Mouse (Mus musculus) adrenal gland, postnatal 36 days (tissue): ENCODE data around the gene Zdhhc21. TPM values are rescaled to one million over a fixed set of nuclear protein-coding genes. Genes with fewer than 3 reads are reported as not detected.

Experiments
- DNase-seq, 2 experiments: peaks; one replicate each; pipeline ENCODE4 v3.0.0; 2021; ENCODE audit warnings: mixed read lengths in 1 of 2
- long read RNA-seq, 2 experiments: library from polyadenylated mRNA; stranded (forward); transcript quantifications; one replicate each; pipeline ENCODE4 v2.0.0; 2021; ENCODE audit warnings: borderline sequencing depth in 2 of 2
- total RNA-seq, 2 experiments: library from RNA; stranded (reverse); gene quantifications; 2 replicates each; pipeline ENCODE4 v1.2.3; 2021

Gene Zdhhc21
- total RNA-seq: 10 to 100 TPM; 19.0 to 20.3 TPM
- long read RNA-seq, experiment 1, full-length matches to known transcripts: 4 of 17 reads
- long read RNA-seq, experiment 1, partial matches to known transcripts: 5 of 17 reads
- long read RNA-seq, experiment 1, other reads (novel, unspliced or antisense): 8 of 17 reads
- long read RNA-seq, experiment 2, partial matches to known transcripts: 0 of 2 reads
- long read RNA-seq, experiment 2, other reads (novel, unspliced or antisense): 2 of 2 reads

DNA sequence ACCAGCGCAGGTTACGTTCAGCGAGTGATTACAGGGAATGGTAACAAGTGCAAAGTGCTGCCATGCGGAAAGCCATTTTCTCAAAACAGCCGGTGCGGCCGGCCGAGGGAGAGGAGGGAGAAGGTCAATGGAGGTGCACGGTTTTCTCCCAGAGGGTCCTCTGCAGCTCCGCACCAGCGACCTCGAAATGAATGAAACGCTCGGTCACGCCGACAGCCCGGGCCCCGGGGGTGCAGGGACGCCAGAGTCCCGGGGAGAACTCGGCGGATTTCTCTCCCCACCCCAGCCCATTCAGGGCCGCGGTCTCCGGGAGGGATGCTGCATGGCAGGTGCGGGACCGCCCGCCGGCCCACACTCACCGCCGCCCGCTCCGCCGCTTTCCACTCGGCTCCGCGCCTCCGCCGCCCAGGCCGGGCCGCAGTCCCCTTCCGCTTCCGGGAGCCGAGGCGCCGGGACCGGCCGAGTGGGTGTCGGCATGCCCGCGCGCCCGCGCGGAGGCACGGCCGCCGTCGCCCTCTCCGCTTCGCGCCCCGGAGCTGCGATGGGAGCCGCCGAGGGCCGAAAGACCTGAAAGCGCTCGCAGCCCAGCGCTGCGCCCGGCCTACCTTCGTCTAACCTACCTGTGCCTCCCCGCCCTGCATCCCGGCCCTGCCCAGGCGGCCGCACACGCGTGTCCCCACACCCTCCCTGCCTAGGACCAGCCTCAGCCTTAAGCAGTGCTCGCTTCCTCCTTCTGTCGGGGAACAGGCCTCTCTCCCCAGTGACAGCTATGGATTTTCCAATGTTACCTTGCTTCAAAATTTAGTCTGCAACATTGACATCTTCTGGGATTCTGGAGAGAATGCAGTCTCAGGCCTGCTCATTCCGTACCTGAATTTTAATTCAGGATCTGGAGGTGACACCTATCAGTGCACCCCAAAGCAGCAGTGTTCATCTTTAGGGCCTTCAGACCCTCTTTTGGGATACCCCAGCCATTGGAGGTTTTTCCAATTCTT is at the start of gene Zdhhc21:
Gene Zdhhc21, minus strand, starts transcription at position 828 of the 995 bp plus-strand sequence.
- DNase-seq: peak; percentile 89

DNA sequence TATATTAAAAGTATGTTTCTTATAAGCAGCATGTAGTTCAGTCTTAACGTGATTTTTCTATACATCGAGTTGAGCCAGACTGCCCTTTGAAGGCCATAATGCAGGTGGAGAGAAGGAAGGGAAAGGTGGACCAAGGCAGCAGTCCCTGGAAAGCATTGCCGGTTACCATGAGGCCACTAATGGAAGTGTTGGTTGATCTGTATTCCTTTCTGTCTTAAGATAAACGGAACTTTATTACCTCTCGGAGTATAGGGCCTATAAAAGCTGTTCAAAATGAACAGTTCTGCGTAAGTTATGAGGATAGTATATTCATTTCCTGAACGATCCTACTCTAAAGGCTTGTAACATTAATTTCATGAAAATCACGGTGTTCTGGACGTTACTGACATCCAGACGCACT is 35.5 kb upstream of the Zdhhc21 start:
- no peak for DNase-seq

DNA sequence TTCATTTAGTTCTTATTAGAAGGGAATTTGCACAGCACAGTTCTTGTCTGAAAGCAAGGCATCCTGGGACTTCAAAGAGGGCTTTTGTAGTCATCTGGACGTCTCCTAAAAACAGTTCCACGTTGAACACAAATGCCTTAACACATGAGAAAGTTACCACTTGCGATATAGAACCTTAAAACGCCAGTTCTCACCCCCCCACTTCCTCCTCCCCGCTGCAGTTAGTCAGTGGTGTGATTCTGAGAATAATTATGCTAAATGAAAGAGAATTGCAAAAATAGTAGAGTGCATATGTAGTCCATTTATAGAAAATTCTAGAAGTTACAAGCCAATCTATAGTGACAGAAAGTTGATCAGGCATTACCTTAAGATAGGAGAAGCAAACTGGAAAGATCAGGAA is 32.5 kb upstream of the Zdhhc21 start:
- no peak for DNase-seq

DNA sequence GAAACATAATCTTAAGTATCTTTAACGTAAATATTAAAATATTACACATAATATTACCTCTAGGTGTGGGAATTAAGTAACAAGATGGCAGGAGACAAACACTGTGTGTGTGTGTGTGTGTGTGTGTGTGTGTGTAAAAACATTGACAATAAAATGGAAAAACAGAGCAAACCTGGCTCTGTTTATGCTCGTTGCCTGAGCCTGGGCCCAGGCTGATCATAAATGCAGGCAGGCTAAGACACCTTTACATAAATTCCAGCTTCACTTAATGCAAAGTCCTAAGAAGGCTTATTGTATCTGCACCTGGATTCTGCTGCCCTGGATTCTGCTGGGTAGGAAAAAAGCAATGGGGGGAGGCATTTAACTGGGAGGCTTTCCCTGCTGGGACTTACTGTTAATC is 31.8 kb upstream of the Zdhhc21 start:
- DNase-seq: no peak

DNA sequence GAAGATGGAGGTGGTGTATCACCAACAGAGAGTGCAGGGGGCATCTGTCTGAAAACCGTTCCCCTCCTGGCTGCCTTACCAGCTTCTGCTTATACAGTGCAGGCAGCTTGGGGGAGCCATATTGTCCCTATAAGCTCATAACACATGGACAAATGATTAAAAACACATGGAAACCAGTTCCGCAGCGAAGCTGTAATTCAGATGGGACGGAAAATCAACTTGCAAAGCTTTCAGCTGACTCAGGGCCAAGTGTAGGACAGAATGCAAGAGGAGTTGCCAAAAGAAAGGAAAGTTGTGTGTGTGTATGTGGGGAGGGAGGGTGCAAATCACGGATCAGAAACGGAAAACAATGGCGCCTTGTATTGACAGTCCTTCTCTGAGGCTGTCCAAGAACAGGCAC is 31.3 kb upstream of the Zdhhc21 start:
- DNase-seq: no peak

DNA sequence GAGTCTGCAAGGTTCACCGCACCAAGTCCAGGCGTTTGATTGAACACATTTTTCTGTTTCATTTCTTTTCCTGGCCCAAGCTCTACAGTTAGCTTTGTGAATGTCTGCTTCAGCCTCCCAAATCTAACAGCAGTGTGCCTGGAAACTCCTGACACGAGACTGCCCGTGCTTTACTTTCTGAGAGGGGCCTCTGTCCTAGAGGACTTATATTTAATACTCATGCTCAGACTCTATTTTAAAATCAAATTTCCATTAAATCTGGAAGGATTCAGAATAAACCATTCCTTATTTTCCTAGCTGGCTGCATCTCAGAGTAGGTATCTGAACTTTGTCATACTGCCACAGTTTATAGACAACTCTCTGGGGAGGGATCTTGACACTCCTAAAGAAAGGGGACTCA is 30.8 kb upstream of the Zdhhc21 start:
- no peak for DNase-seq

DNA sequence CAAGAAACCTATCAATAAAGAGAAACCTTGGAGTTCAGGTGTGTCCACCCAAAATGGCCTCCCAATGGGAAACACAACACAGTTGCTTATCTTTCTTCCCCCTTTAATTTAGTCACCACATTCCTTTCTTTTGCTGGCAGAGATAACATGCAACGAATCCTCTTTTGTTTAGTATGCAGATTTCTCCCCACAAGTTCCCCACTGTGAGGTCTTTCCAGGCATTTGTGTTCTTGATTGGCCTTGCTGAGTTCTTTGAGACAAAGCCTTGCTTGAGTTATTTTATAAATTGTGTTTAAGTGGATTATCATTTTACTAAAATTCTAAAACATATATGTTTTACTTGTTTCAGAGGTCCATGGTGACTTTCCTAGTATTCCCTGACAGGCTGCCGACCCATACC is 26.4 kb upstream of the Zdhhc21 start:
- no peak for DNase-seq

DNA sequence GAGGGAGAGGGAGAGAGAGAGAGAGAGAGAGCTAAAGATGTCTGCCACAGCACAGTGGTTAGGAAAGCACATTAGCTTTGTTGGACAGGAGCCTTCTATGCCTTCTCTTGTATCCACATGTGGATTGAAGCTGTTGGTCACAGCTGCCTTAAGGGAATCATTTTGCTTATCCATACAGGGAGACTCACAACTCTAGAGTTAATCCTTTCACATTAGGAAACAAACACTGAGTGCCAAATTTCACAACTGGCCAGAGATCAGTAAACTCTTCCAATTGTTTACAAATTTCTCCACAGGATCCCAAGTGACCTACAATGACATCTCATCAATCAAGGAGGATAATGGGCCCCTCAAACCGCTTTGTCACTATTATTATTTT is 25.8 kb upstream of the Zdhhc21 start:
- no peak for DNase-seq

DNA sequence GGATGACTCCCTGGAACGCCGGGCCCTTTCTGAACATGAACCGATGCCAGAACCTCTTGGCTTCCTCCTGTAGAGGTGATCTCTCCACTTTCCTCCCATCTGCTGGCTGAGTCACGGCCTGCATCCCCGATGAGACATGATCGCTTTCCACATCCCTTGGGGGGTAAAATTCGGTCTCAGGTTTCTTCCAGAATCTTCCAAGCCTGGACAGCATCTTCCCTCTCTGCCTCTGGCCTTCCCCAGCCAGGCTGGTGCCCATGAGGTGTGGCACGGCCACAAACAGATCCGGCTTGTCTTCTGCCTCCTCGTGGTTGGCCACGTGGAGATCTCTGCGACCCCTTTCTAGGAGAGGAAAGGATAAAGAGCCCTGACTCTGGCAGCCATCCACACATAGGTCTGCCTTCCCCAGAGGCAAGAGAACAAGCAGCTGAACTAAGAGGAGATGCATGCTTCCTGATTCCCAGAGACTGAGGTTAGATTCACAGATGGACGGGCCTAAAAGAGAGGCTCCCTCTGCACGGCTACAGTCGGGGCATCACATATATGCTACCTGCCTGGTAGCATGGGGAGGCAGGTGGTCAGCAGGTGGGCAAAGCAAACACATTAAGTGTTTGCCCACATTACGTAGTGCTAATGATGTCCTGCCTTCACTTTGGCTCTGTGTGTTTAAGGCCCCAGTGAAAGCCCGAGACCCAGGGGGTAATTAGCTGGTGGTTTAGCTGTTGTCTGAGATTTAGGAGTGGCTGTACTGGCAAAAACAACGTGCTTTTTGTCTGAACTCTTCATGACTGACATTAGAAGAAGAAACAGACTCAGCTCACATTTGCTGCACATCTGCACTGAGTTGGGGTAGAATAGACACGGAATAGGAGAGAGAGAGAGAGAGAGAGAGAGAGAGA is 25.1 kb upstream of the Zdhhc21 start, which contains the start of gene Cer1:
Gene Cer1, minus strand, starts transcription at position 513 of the 899 bp plus-strand sequence.
- DNase-seq: no peak

DNA sequence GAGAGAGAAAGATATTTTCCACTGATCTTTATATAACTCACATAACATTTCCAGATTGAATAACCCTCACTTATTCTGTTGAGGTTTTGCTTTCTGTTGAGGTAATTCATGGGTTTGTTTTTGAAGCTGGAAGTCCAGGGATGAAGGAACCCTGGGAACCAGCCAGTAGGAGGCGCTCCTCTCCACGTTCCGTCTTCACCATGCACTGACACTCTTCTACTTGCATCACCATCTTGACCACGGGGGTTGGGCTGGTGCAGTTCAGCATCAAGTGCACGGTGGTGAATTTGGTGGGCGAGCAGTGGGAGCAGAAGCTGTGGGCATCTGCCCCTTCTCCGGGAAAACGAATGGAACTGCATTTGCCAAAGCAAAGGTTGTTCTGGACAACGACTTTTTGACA is 22.7 kb upstream of the Zdhhc21 start:
- DNase-seq: no peak

DNA sequence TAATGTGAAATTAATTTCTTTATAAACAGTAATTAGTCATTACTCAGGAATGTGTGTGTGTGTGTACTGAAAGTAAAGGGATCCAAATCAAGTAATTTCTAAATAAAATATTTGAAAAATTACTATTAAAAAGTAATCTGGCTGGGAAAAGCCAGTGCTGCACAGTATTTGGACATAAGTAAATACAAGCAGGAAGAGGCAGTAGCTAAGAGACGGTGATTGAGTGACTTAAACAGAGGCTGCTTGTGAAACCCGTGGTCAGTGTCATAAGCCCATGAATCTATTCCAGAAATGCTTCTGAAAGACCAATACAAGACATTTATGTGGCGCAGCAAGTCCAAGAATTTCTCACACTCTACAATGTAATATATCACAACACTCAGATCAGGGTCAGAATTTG is 21.6 kb upstream of the Zdhhc21 start:
- no peak for DNase-seq

DNA sequence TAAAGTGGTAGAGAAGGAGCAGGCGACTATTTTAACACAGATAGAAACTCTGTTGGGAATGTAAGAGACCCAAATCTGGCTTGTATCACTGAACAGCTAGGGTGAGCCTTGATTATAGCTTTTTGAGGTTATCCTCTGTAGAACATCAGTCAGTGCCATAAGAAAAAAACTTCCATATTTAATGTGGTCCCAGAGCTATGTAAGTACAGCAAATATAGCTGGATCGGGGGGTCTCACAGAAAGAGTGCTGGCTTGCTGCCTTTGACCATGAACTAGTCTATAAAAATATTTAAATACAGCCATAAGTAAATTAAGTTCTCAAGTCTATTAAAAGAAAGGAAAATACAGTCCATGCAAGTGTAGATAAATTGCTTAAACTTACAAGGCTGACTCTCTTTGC is 20.5 kb upstream of the Zdhhc21 start:
- no peak for DNase-seq

DNA sequence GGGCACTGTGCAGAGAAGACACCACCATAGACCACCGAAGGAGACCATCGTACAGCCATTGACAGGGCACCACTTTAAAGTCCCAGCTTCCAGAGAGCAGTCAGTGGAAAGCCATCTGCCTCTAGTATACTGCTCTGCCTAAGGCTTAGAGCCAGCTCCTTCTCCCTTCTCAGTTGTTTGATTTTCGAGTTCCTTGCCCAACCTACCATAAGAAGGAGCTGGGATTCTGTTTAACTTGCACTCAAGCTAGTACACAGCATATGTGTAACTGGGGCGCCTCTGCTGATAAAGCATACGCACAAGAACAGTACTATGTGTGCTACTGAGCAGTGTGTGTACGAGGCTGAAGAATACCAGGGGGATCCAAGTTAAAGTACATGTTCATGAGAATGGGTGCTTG is 19.4 kb upstream of the Zdhhc21 start:
- no peak for DNase-seq

DNA sequence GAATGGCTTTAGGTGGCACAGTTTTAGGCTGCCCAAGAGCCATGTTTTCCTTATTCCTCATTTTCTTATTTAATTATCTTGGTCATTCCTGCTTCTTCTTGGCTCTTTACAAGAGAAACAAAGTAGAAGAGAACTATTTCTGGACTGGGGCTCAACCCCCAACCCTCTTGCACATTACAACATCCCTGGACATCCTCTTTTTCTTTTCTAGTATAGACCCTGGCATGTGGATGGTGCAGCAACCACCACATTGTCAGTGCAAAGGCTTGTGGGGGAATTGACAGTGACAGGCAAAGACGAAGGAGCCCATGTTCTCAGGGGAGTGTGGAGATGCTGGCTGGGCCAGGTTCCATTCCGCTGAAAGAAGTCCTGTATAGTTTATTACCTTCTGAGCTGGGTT is 16.9 kb upstream of the Zdhhc21 start:
- DNase-seq: no peak

DNA sequence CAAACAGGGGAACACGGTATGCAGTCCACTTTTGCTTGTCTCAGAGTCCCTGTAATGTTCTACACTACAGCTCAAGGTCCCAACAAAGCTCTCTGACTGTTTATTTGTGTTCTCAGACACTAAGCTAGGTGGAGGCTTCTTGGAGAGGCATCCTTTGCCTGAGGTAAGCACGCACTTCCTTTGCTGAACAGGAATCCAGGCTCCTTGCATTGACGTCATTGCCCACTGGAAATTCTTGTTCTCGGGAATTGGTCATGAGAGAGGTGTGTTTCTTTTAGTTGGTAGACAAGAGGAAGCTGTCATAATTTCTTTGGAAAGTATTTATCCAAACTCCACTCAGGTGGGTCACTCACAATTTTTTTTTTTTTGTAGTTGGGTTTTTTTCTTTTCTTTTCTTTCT is 15.8 kb upstream of the Zdhhc21 start:
- DNase-seq: no peak

DNA sequence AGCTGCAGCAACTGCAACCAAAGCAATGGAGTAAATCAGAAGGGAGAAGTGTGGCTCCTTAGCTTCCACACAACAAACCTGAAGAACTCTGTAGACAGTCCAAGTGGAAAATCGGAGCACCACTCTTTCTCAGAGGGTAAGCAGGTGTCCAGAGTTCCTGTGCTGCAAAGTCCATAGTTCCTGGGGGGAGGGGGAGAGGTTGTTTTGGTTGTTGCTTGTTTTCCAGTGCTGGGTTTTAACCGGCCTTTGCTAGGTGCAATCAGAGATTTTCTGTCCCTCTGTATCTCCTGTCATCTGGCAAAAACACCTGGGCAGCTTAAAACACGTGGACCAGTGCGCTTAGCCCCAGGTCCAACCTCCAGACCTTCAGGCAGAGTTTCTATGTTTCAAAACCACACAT is 15.0 kb upstream of the Zdhhc21 start:
- no peak for DNase-seq

DNA sequence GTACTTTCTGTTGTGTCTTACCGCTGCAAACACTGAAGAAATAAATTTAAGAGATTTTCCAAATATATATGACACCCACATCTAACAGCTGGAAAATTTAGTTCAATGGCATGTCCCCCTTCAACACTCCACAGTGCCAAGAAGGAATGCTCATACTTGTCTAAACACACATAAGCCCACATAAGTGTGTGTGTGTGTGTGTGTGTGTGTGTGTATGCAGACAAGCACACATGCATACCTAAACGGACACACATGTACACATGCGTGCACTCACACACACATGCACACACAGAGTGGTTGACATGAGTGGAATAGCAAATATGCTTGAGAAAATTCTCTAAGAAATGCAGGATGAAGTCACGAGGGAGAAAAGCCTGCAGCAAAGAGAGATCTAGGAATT is 12.8 kb upstream of the Zdhhc21 start:
- DNase-seq: no peak

DNA sequence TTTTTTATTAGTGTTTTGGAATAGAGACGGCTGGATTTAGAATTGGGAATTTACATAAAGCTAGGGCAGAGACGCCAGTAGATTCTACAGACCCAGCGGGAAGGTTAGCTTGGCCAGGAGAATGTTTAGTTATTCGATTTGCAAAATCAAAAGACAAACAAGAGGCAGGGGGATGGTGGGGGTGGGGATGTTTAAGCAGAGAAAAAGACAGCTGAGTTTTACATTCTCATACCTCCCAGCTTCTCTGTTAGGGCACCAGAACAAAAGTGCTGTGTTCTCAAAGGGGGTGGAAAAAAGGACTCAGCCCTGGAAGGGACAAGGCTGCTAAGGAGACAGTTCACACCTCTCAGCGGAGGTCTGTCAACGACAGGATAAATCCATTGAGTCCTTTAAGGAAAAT is 12.4 kb upstream of the Zdhhc21 start:
- no peak for DNase-seq

DNA sequence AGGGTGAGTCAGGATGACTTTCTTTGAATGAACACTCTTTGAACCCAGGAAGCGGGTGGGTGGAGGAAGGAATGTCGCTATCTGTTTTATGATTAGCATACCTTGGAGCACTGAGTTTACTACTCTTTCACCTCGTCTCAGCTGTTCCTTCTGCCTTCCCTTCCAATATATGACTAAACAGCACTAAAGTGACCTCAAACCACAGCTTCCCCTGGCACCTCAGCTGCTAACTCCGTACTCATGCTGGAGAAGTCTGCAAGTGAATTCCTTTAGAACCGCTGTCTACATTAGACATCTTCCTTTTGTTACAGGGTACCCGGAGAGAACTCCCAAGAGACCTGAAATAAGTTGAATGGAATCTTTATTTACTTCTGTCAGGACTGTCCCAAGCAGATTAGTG is 11.2 kb upstream of the Zdhhc21 start:
- no peak for DNase-seq

DNA sequence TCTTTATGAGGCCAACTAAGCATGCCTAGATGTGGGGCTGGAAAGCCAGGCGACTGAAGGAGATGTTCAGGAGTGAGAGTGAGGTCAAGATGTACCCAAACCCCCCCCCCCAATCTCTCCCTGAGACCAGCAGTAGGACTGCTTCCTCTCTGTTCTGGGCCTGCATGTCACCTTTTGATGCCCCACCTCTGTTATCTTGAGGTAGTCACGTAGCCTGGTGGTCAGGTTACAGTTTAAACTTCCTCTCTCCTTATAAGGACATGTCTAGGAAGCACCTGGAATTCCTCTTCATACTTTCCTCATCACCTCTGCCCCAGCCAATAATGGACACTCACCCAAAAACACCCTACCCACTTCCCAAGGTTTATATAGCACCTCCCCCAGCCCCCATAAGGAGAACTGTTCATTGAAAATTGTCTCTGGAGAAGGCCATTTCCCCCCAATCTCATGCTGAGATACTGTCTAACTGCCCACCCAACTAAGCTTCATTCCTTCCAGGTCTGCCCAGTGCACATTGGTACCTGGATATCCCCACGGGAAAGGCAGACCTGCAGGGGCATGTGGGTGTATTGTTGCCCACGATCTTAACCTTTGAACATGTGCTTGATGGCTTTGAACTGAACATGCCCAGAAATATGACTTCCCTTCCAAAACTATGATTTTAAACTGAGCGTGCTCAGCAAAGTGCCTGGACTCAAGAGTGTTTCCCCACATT is 8.1 kb upstream of the Zdhhc21 start:
- DNase-seq: no peak

DNA sequence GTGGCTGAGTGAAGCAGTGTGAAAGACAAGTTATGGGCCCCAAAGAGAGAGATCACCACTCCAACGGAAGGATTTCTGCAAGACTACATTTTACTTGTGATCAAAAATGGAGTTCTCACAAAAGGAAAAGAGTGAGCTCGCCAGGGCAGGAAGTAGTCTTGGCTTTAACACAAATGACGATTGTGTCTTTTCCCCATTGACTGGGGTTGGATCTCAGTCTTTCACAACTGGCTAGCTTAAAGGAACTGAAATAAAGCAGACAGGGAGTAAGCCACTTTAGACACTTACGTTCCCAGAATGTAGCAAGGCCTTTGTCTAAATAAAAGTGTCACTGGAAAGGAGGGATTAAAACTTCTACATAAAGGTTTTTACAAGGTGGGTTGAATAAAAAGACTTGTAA is 7.4 kb upstream of the Zdhhc21 start:
- DNase-seq: no peak
